Mouse (Mus musculus): Measurements from ENCODE around the gene Lrrc52.
A peak's percentile ranks its signal among the peaks of the same experiment; 100 is the strongest.

The Lrrc52 gene

GRCm38 (mm10) chr1:167436186-167436975 lies 30.2 kb downstream of the Lrrc52 start:
- DNase-seq (ENCODE audit: low spot score in 2 of 2): no peak

GRCm38 (mm10) chr1:167434931-167435330 lies 31.6 kb downstream of the Lrrc52 start:
- DNase-seq (ENCODE audit: low spot score in 2 of 2): no peak

GRCm38 (mm10) chr1:167430976-167431676 lies 35.5 kb downstream of the Lrrc52 start:
- DNase-seq (ENCODE audit: low spot score in 2 of 2): no peak

- no peak for DNase-seq (ENCODE audit: low spot score in 2 of 2)
These were observed 39.9 kb downstream of the Lrrc52 start for GRCm38 (mm10) chr1:167426681-167427080.

- no peak for DNase-seq (ENCODE audit: low spot score in 2 of 2)
These were observed 41.0 kb downstream of the Lrrc52 start for GRCm38 (mm10) chr1:167425572-167425971.

GRCm38 (mm10) chr1:167422501-167423240 lies 43.9 kb downstream of the Lrrc52 start:
- DNase-seq (ENCODE audit: low spot score in 2 of 2): no peak

GRCm38 (mm10) chr1:167414846-167415245 lies 51.7 kb downstream of the Lrrc52 start:
- DNase-seq (ENCODE audit: low spot score in 2 of 2): peak; percentile 40 to 55

- no peak for DNase-seq (ENCODE audit: low spot score in 2 of 2)
These were observed 54.4 kb downstream of the Lrrc52 start for GRCm38 (mm10) chr1:167411991-167412715.

- DNase-seq (ENCODE audit: low spot score in 2 of 2): no peak
These were observed 57.0 kb downstream of the Lrrc52 start for GRCm38 (mm10) chr1:167409601-167410000.

- DNase-seq (ENCODE audit: low spot score in 2 of 2): no peak
These were observed 61.3 kb downstream of the Lrrc52 start for GRCm38 (mm10) chr1:167405237-167405636.
